In genomic region chrX:20168430-20168829, GRCm38 (mm10) we compare ENCODE assay signal across 13 mouse cellular contexts.
"Had no signal": no experiment of that assay in that cellular context is flagged by ENCODE, and none has a peak within 500 bp of the region (broad histone marks: within the 10 kb centered on the region; RNA-seq: fewer than 3 reads in every experiment).

No protein-coding gene starts in this region.

- ATAC-seq: intestine, postnatal 0 days; liver, embryonic 12.5 days had no signal

- DNase-seq: kidney, adult 2 months; kidney, postnatal 10 days; kidney, postnatal 36 days; liver; lung, adult 18-20 months; lung, postnatal 10 days; lung, postnatal 36 days; midbrain, embryonic 14.5 days; retina, postnatal 1 day; right cerebral cortex, postnatal 25 days; thymus, postnatal 25 days had no signal
